Mouse (Mus musculus): ENCODE results near the gene Stambpl1. TPM values are rescaled to one million over a fixed set of nuclear protein-coding genes. Genes with fewer than 3 reads are reported as not detected.

The Stambpl1 gene
- polyA plus RNA-seq, 1 experiment from 2014 or later: 30.0 TPM

GRCm38 (mm10) chr19:34242925-34243324, 50.9 kb downstream of the Stambpl1 start:
- H3K4me1 ChIP-seq (ENCODE audit: control insufficient read depth, insufficient read depth, low read depth, low read length): no peaks in the 10 kb centered on the region
- no peak overlapping the region for H3K27ac ChIP-seq (ENCODE audit: low read depth, low read length)
- H3K36me3 ChIP-seq (ENCODE audit: control insufficient read depth, insufficient read depth, low read length): no peaks in the 10 kb centered on the region; the same call in 1 of the 2 replicates
- H3K4me3 ChIP-seq (ENCODE audit: low read length): no peak overlapping the region
- H3K4me2 ChIP-seq (ENCODE audit: low read length): no peak overlapping the region
- no peaks in the 10 kb centered on the region for H3K9me3 ChIP-seq (ENCODE audit: control insufficient read depth, low read length)
- no peak overlapping the region for H3K9ac ChIP-seq (ENCODE audit: low read depth, low read length)
- no peak for ATAC-seq
- H3K27me3 ChIP-seq (replicated peaks; ENCODE audit: control insufficient read depth, insufficient read depth, low read length): no peaks in the 10 kb centered on the region

- ATAC-seq: peak; percentile 73
- Histone ChIP-seq H3K9me3 (ENCODE audit: control insufficient read depth, low read length) (no peaks in the 10 kb centered on the region), H3K4me1 (ENCODE audit: control insufficient read depth, insufficient read depth, low read depth, low read length) (no peaks in the 10 kb centered on the region), H3K27me3 (replicated peaks; ENCODE audit: control insufficient read depth, insufficient read depth, low read length) (no peaks in the 10 kb centered on the region), H3K27ac (ENCODE audit: low read depth, low read length) (no peak overlapping the region), H3K4me3 (ENCODE audit: low read length) (no peak overlapping the region), H3K4me2 (ENCODE audit: low read length) (no peak overlapping the region), H3K36me3 (ENCODE audit: control insufficient read depth, insufficient read depth, low read length) (no peaks in the 10 kb centered on the region), H3K9ac (ENCODE audit: low read depth, low read length) (no peak overlapping the region)
- 20% methylated on average over 6 of the region's 6 CpGs for WGBS
Measured at GRCm38 (mm10) chr19:34244056-34244455, 52.0 kb downstream of the Stambpl1 start.

GRCm38 (mm10) chr19:34248558-34248957, 56.5 kb downstream of the Stambpl1 start:
- ATAC-seq: no peak
- 77% methylated on average over 5 of the region's 5 CpGs for WGBS
- Histone ChIP-seq H3K9me3 (ENCODE audit: control insufficient read depth, low read length) (no peaks in the 10 kb centered on the region), H3K4me2 (ENCODE audit: low read length) (no peak overlapping the region), H3K4me1 (ENCODE audit: control insufficient read depth, insufficient read depth, low read depth, low read length) (no peaks in the 10 kb centered on the region), H3K27ac (ENCODE audit: low read depth, low read length) (no peak overlapping the region), H3K36me3 (ENCODE audit: control insufficient read depth, insufficient read depth, low read length) (no peaks in the 10 kb centered on the region), H3K4me3 (ENCODE audit: low read length) (no peak overlapping the region), H3K27me3 (replicated peaks; ENCODE audit: control insufficient read depth, insufficient read depth, low read length) (no peaks in the 10 kb centered on the region), H3K9ac (ENCODE audit: low read depth, low read length) (no peak overlapping the region)

GRCm38 (mm10) chr19:34250621-34251020, 58.6 kb downstream of the Stambpl1 start:
- H3K9me3 ChIP-seq (ENCODE audit: control insufficient read depth, low read length): no peaks in the 10 kb centered on the region
- no peaks in the 10 kb centered on the region for H3K4me1 ChIP-seq (ENCODE audit: control insufficient read depth, insufficient read depth, low read depth, low read length)
- 87% methylated on average over 4 of the region's 4 CpGs for WGBS
- H3K27ac ChIP-seq (ENCODE audit: low read depth, low read length): no peak overlapping the region
- H3K36me3 ChIP-seq (ENCODE audit: control insufficient read depth, insufficient read depth, low read length): no peaks in the 10 kb centered on the region
- no peak overlapping the region for H3K4me2 ChIP-seq (ENCODE audit: low read length)
- no peaks in the 10 kb centered on the region for H3K27me3 ChIP-seq (replicated peaks; ENCODE audit: control insufficient read depth, insufficient read depth, low read length)
- no peak overlapping the region for H3K9ac ChIP-seq (ENCODE audit: low read depth, low read length)
- no peak for ATAC-seq
- H3K4me3 ChIP-seq (ENCODE audit: low read length): no peak overlapping the region

GRCm38 (mm10) chr19:34251900-34252299, 59.9 kb downstream of the Stambpl1 start:
- Histone ChIP-seq H3K9ac (ENCODE audit: low read depth, low read length) (no peak overlapping the region), H3K4me2 (ENCODE audit: low read length) (no peak overlapping the region), H3K9me3 (ENCODE audit: control insufficient read depth, low read length) (no peaks in the 10 kb centered on the region), H3K36me3 (ENCODE audit: control insufficient read depth, insufficient read depth, low read length) (no peaks in the 10 kb centered on the region), H3K4me3 (ENCODE audit: low read length) (no peak overlapping the region), H3K4me1 (ENCODE audit: control insufficient read depth, insufficient read depth, low read depth, low read length) (no peaks in the 10 kb centered on the region), H3K27me3 (replicated peaks; ENCODE audit: control insufficient read depth, insufficient read depth, low read length) (no peaks in the 10 kb centered on the region), H3K27ac (ENCODE audit: low read depth, low read length) (no peak overlapping the region)
- 81% methylated on average over 2 of the region's 2 CpGs for WGBS
- no peak for ATAC-seq

- Histone ChIP-seq H3K4me1 (ENCODE audit: control insufficient read depth, insufficient read depth, low read depth, low read length) (no peaks in the 10 kb centered on the region), H3K9me3 (ENCODE audit: control insufficient read depth, low read length) (no peaks in the 10 kb centered on the region), H3K36me3 (ENCODE audit: control insufficient read depth, insufficient read depth, low read length) (no peaks in the 10 kb centered on the region), H3K9ac (ENCODE audit: low read depth, low read length) (no peak overlapping the region), H3K27ac (ENCODE audit: low read depth, low read length) (no peak overlapping the region), H3K27me3 (replicated peaks; ENCODE audit: control insufficient read depth, insufficient read depth, low read length) (no peaks in the 10 kb centered on the region), H3K4me2 (ENCODE audit: low read length) (no peak overlapping the region), H3K4me3 (ENCODE audit: low read length) (no peak overlapping the region)
- no peak for ATAC-seq
- 88% methylated on average over 9 of the region's 9 CpGs for WGBS
Measured at GRCm38 (mm10) chr19:34252450-34252849, 60.4 kb downstream of the Stambpl1 start.

GRCm38 (mm10) chr19:34254101-34254879, 62.3 kb downstream of the Stambpl1 start:
- Histone ChIP-seq H3K4me1 (ENCODE audit: control insufficient read depth, insufficient read depth, low read depth, low read length) (no peaks in the 10 kb centered on the region), H3K9me3 (ENCODE audit: control insufficient read depth, low read length) (no peaks in the 10 kb centered on the region), H3K27ac (ENCODE audit: low read depth, low read length) (no peak overlapping the region), H3K4me2 (ENCODE audit: low read length) (no peak overlapping the region), H3K27me3 (replicated peaks; ENCODE audit: control insufficient read depth, insufficient read depth, low read length) (no peaks in the 10 kb centered on the region), H3K4me3 (ENCODE audit: low read length) (no peak overlapping the region), H3K36me3 (ENCODE audit: control insufficient read depth, insufficient read depth, low read length) (no peaks in the 10 kb centered on the region), H3K9ac (ENCODE audit: low read depth, low read length) (no peak overlapping the region)
- 53% methylated on average over 14 of the region's 14 CpGs for WGBS
- no peak for ATAC-seq

GRCm38 (mm10) chr19:34254880-34255681, 63.1 kb downstream of the Stambpl1 start, which contains the start of gene Acta2:
Gene Acta2 (minus strand): TSS chr19:34255590.
- WGBS: 75% methylated on average over 16 of the region's 16 CpGs

GRCm38 (mm10) chr19:34256149-34256548, 64.1 kb downstream of the Stambpl1 start:
- H3K9me3 ChIP-seq (ENCODE audit: control insufficient read depth, low read length): no peaks in the 10 kb centered on the region
- no peaks in the 10 kb centered on the region for H3K4me1 ChIP-seq (ENCODE audit: control insufficient read depth, insufficient read depth, low read depth, low read length)
- H3K4me3 ChIP-seq (ENCODE audit: low read length): no peak overlapping the region
- no peak for ATAC-seq
- H3K9ac ChIP-seq (ENCODE audit: low read depth, low read length): no peak overlapping the region
- H3K36me3 ChIP-seq (ENCODE audit: control insufficient read depth, insufficient read depth, low read length): no peaks in the 10 kb centered on the region
- no peaks in the 10 kb centered on the region for H3K27me3 ChIP-seq (replicated peaks; ENCODE audit: control insufficient read depth, insufficient read depth, low read length)
- no peak overlapping the region for H3K27ac ChIP-seq (ENCODE audit: low read depth, low read length)
- 81% methylated on average over 5 of the region's 5 CpGs for WGBS
- H3K4me2 ChIP-seq (ENCODE audit: low read length): no peak overlapping the region

More at GRCm38 (mm10) chr19:34254880-34255681, 63.1 kb downstream of the Stambpl1 start, which contains the start of gene Acta2:
- H3K4me2 ChIP-seq (ENCODE audit: low read length): no peak within 1 kb of the TSS
- no peak within 1 kb of the TSS for H3K4me3 ChIP-seq (ENCODE audit: low read length)
- no peak within 1 kb of the TSS for H3K27ac ChIP-seq (ENCODE audit: low read depth, low read length)
- no peaks in the 10 kb centered on the region for H3K4me1 ChIP-seq (ENCODE audit: control insufficient read depth, insufficient read depth, low read depth, low read length)
- no peak within 1 kb of the TSS for H3K9ac ChIP-seq (ENCODE audit: low read depth, low read length)
- no peaks in the 10 kb centered on the region for H3K9me3 ChIP-seq (ENCODE audit: control insufficient read depth, low read length)
- H3K27me3 ChIP-seq (replicated peaks; ENCODE audit: control insufficient read depth, insufficient read depth, low read length): no peaks in the 10 kb centered on the region
- H3K36me3 ChIP-seq (ENCODE audit: control insufficient read depth, insufficient read depth, low read length): no peaks in the 10 kb centered on the region
- no peak for ATAC-seq
